Mouse (Mus musculus): ENCODE data around the gene Itfg2. TPM values are rescaled to one million over a fixed set of nuclear protein-coding genes. Genes with fewer than 3 reads are reported as not detected.
"Not testable (repeated sequence)": the region's sequence is repeated elsewhere in the genome, so short reads cannot be mapped to it uniquely, and the experiment has no call there.

Itfg2 gene
- total RNA-seq, 2 experiments from 2014 or later, result 23.8 to 28.6 TPM

- DNase-seq, result no peak
Observed at GRCm38 (mm10) chr6:128383752-128384151, 41.0 kb downstream of the Itfg2 start.

- no peak for DNase-seq
Observed at GRCm38 (mm10) chr6:128381254-128381653, 43.5 kb downstream of the Itfg2 start.

GRCm38 (mm10) chr6:128380594-128381167 lies 44.0 kb downstream of the Itfg2 start:
- DNase-seq, result not testable (repeated sequence)

GRCm38 (mm10) chr6:128379636-128380035 lies 45.1 kb downstream of the Itfg2 start:
- DNase-seq, result no peak

GRCm38 (mm10) chr6:128376371-128377085 lies 48.2 kb downstream of the Itfg2 start:
- DNase-seq, result no peak

- DNase-seq, result no peak
Observed at GRCm38 (mm10) chr6:128375192-128375591, 49.5 kb downstream of the Itfg2 start, which contains the start of the genes Tex52 and Gm44596. Tex52 (plus strand) TSS chr6:128375456. Gm44596 (plus strand) TSS chr6:128375503.

GRCm38 (mm10) chr6:128370040-128370439 lies 54.7 kb downstream of the Itfg2 start:
- DNase-seq, result no peak

- no peak for DNase-seq
Observed at GRCm38 (mm10) chr6:128366466-128366865, 58.3 kb downstream of the Itfg2 start.

- no peak for DNase-seq
Observed at GRCm38 (mm10) chr6:128364721-128365120, 60.0 kb downstream of the Itfg2 start.

GRCm38 (mm10) chr6:128363007-128363825 lies 61.5 kb downstream of the Itfg2 start:
- no peak for DNase-seq

- peak; percentile 88 to 89 for DNase-seq
Observed at GRCm38 (mm10) chr6:128362381-128363006, 62.2 kb downstream of the Itfg2 start, which contains the start of the genes Rhno1 and Foxm1. Rhno1 (minus strand) TSS chr6:128362911. Foxm1 (plus strand) TSS chr6:128362967.

GRCm38 (mm10) chr6:128361901-128362300 lies 62.8 kb downstream of the Itfg2 start:
- DNase-seq, result no peak

Other genes starting within 250 kb of the Itfg2 start
- gene Tead4, start 124.1 kb downstream of the Itfg2 start, total RNA-seq (2021), result 1 to 10 TPM; 1.7 to 3.2 TPM
- gene Tulp3, start 69.1 kb downstream of the Itfg2 start, total RNA-seq (2021), result 10 to 100 TPM; 35.0 to 44.2 TPM
- gene Rhno1, start 62.0 kb downstream of the Itfg2 start, total RNA-seq (2021), result 10 to 100 TPM; 16.4 to 19.7 TPM
- 1 to 10 TPM; 4.8 to 5.3 TPM for gene Foxm1, start 62.0 kb downstream of the Itfg2 start, total RNA-seq (2021)
- gene Tex52, start 49.5 kb downstream of the Itfg2 start, total RNA-seq (2021), result not detected
- gene Gm44596, start 49.4 kb downstream of the Itfg2 start, total RNA-seq (2021), result not detected
- gene Nrip2, start 25.6 kb downstream of the Itfg2 start, total RNA-seq (2021), result 1 to 10 TPM; 1.1 to 2.4 TPM
- 100 to 1,000 TPM; 222 to 269 TPM for gene Fkbp4, start 13.7 kb upstream of the Itfg2 start, total RNA-seq (2021)
- 1 to 10 TPM in 1 of 2 experiments, under 1 TPM in 1; 0.26 to 1.9 TPM for gene Pzp, start 101.8 kb upstream of the Itfg2 start, total RNA-seq (2021)
- not detected for gene A2ml1, start 156.7 kb upstream of the Itfg2 start, total RNA-seq (2021)
- not detected for gene Klrb1a, start 198.6 kb upstream of the Itfg2 start, total RNA-seq (2021)
- gene Clec2h, start 237.5 kb upstream of the Itfg2 start, total RNA-seq (2021), result under 1 TPM in 1 of 2 experiments, not detected in 1; 0.56 TPM